Mouse (Mus musculus) ES-Bruce4 (cell line): Measurements from ENCODE around the gene Macrod2.

Experiments used
- CTCF ChIP-seq: IDR thresholded peaks from one replicate; pipeline ENCODE4 v1.8.1; 2011; ENCODE audit warnings: low read depth, low read length
- POLR2A ChIP-seq: IDR thresholded peaks from one replicate; pipeline ENCODE4 v1.8.1; 2011; ENCODE audit warnings: low read length; ENCODE audit not compliant: insufficient read depth

DNA sequence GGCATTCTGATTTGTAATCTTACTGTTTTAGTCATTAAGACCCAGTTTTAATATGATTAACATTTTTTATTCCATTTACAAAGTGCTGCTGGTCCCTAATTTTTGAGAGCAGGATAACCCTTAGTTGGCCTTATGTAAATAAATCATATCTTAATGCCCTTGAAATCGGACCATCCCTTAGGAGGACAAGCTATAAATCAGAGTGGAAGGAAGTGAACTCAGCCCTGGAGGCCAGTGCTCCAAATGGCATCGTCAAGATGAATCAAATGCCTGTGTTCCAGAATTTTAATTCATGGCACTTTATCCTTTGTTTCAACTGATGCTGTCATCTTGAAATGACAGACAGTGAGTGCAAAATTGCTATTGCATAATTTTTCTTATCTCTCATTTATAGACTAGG lies 1046.8 kb downstream of the Macrod2 start:
- TF ChIP-seq CTCF (no peak), POLR2A (no peak)
